Mouse (Mus musculus) megakaryocyte, embryonic 14.5 days (primary cell): ENCODE results near the gene Ftsj3.

Source experiments
- FLI1 ChIP-seq: IDR thresholded peaks from 2 replicates; pipeline ENCODE4 v1.6.1; 2012; ENCODE audit warnings: low read length, inconsistent platforms, mixed read lengths
- GATA1 ChIP-seq: IDR thresholded peaks from 3 replicates; pipeline ENCODE4 v1.6.1; 2012; ENCODE audit warnings: mixed read lengths, low read length, inconsistent platforms, borderline replicate concordance

DNA sequence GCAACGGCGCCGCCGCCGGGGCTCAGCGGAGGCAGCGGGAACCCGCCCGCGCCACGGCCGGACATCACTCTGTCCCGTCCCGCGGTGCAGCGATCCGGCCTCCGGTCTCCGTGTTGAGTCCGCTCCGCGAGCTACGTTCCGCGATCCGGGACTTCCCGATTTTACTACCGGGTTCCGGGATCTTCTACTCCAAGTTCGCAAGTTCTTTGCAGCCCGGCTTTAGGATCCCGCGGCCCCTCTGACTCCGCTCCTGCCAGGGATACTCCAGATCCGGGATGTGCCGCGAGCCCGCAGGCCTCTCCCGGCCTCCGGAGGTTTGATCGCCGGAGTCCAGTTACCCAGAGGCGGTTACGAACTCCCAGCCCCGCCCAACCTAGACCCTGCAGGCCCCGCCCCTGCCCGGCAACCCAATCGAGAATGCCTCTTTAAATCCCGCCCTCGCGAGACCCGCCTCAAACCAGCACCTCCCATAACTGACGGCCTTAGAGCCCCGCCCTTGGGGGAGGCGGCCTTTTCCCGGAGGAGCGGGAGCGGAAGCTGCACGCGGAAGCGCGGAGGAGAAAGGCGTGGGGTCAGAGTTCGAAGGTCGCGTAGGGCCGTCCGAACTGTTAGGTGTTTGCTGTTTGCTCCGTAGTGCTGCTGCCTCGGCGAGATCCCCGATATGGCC is 16.9 kb upstream of the Ftsj3 start, which contains the start of gene Smarcd2:
- TF ChIP-seq GATA1 = no peak
- TF ChIP-seq FLI1 = 0 out of 2 replicates have a peak, but pooled peaks have one; percentile 27
